Mouse (Mus musculus) hindbrain, postnatal 0 days (tissue): Measurements from ENCODE around the gene Sh3d21. TPM values are rescaled to one million over a fixed set of nuclear protein-coding genes. Genes with fewer than 3 reads are reported as not detected.
A peak's percentile ranks its signal among the peaks of the same experiment; 100 is the strongest.

Experiments
- ATAC-seq: fragments of 200-750 bp; cut with Nextera tagmentation; 2 replicates; pipeline ENCODE4 v1.8.0; 2017; ENCODE audit warnings: mild to moderate bottlenecking, moderate TSS enrichment, moderate library complexity
- DNase-seq: peaks from one replicate; pipeline ENCODE4 v3.0.0-alpha.2; 2015; ENCODE audit warnings: low spot score
- H3K27ac ChIP-seq: fragments of 300-500 bp; sonication (generic); 2 replicates; pipeline ENCODE4 v1.5.1; 2014; ENCODE audit warnings: mild to moderate bottlenecking
- H3K27me3 ChIP-seq: fragments of 300-500 bp; sonication (generic); 2 replicates; pipeline ENCODE4 v1.6.1; 2014; ENCODE audit warnings: low read length, mixed read lengths; ENCODE audit not compliant: insufficient read depth
- H3K36me3 ChIP-seq: fragments of 300-500 bp; sonication (generic); 2 replicates; pipeline ENCODE4 v1.6.1; 2014; ENCODE audit warnings: low read length, mixed read lengths; ENCODE audit not compliant: insufficient read depth
- H3K4me1 ChIP-seq: fragments of 300-500 bp; sonication (generic); 2 replicates; pipeline ENCODE4 v1.6.1; 2014; ENCODE audit warnings: antibody characterized with exemption, low read length, mixed read lengths; ENCODE audit not compliant: insufficient read depth
- H3K4me2 ChIP-seq: fragments of 300-500 bp; sonication (generic); 2 replicates; pipeline ENCODE4 v1.6.1; 2014; ENCODE audit warnings: low read depth, mild to moderate bottlenecking, low read length, moderate library complexity, mixed read lengths
- H3K4me3 ChIP-seq: fragments of 300-500 bp; sonication (generic); 2 replicates; pipeline ENCODE4 v1.5.1; 2014; ENCODE audit warnings: low read length
- H3K9ac ChIP-seq: fragments of 300-500 bp; sonication (generic); replicated peaks from 2 replicates; pipeline ENCODE4 v1.6.1; 2014; ENCODE audit warnings: mild to moderate bottlenecking, low read length, moderate library complexity, mixed read lengths
- H3K9me3 ChIP-seq: fragments of 300-500 bp; sonication (generic); 2 replicates; pipeline ENCODE4 v1.6.1; 2016; ENCODE audit warnings: low read length, mixed read lengths
- CTCF ChIP-seq: IDR thresholded peaks from 2 replicates; pipeline ENCODE4 v1.5.1; 2016; ENCODE audit warnings: antibody characterized with exemption, control low read depth, low read depth
- WGBS: fragments of 180-500 bp; shearing (Covaris S2); extraction: QIAGEN DNeasy Blood & Tissue Kit; methylation state at CpG from one replicate; pipeline ENCODE4 v1.1.7; 2014; 5-methylcytosine and 5-hydroxymethylcytosine counted together
- polyA plus RNA-seq: library from polyadenylated mRNA; unstranded; fragments of >200 nt; fragmentation: Nextera tagmentation; extraction: Ambion mirVana; gene quantifications from 2 replicates; pipeline ENCODE4 v1.2.1, GENCODE M21; 2015
- total RNA-seq: library from RNA; depleted of rRNA; stranded (reverse); fragments of >200 nt; gene quantifications from 2 replicates; pipeline ENCODE4 v1.2.3, GENCODE M21; 2014

Gene Sh3d21
- total and polyA plus RNA-seq, 2 experiments from 2014 or later, result 0.63 to 2.2 TPM

DNA sequence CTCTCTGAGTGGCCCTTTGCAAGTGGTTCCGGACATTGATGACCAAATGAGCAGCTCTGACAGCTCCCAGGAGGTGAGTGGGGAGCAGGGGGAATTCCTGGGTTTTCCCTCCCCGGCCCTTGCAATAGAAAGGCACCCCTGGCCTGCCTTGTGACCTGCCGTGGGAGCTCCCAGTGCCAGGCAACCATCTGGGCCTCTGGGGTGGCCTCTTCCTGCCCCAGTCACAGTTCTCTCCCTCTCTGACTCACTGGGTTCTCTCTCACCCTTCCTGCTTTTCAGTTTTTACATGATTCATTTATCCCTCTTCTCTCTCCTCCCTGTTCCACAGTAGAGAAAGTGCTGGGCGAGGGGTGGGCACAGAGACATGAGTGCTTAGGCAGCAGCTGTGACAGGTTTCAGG lies 25.5 kb downstream of the Sh3d21 start:
- Histone ChIP-seq H3K4me2 (no peak overlapping the region), H3K36me3 (peaks cover 48% of the 10 kb centered on the region), H3K4me3 (no peak overlapping the region), H3K9me3 (no peaks in the 10 kb centered on the region), H3K4me1 (0 out of 2 replicates have a peak, but pooled peaks cover under 1% of the 10 kb centered on the region), H3K27me3 (no peaks in the 10 kb centered on the region), H3K9ac (no peak overlapping the region), H3K27ac (no peak overlapping the region)
- DNase-seq (no peak), ATAC-seq (no peak)
- 77% methylated on average over 4 of the region's 4 CpGs for WGBS
- TF ChIP-seq CTCF, result no peak

DNA sequence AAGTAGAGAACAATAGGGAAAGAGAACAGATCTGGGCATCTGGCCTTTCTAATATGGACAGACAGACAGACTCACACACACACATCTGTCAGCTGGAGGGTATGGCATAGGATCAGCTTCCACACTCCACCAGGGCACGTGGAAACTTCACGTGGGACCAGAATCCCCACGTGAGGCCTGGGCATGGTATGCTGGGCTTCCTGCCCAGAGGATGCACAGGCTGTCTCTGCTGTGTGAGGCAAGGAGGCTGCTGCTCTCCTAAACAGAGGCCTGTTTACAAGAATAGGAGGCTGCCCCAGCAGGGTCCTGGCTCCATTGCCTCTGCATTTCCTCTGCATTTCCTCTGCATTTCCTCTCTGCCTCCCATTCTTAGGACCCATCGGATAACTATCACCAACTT lies 28.7 kb downstream of the Sh3d21 start:
- H3K4me1 ChIP-seq, result peaks cover 15% of the 10 kb centered on the region; the same call in 1 of the 2 replicates
- no peak for ATAC-seq
- DNase-seq, result no peak
- no peak overlapping the region for H3K4me3 ChIP-seq
- H3K4me2 ChIP-seq, result no peak overlapping the region
- no peak for TF ChIP-seq CTCF
- H3K27ac ChIP-seq, result no peak overlapping the region
- 74% methylated on average over 4 of the region's 4 CpGs for WGBS
- H3K9ac ChIP-seq, result no peak overlapping the region
- peaks cover 47% of the 10 kb centered on the region for H3K36me3 ChIP-seq
- H3K27me3 ChIP-seq, result no peaks in the 10 kb centered on the region
- no peaks in the 10 kb centered on the region for H3K9me3 ChIP-seq

DNA sequence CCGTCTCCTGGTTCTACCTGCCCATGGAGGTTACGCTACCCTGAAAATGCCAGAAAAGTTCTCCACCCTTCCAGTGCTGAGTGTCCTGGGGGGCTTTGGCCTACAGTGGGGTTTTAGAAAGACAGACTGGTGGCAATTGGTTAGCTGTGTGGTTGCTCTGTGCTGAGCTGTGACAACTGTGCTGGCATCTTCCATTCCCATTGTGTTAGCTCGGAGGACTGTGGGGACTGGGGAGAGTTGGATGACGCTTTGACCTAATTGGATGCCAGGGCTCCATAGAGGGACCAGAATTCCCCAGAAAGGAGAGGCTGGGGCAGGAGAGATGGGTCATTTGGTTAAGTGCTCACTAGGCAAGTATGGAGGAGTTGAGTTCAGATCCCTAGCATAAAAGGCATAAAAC lies 29.1 kb downstream of the Sh3d21 start:
- H3K4me2 ChIP-seq, result no peak overlapping the region
- TF ChIP-seq CTCF, result no peak
- DNase-seq, result no peak
- WGBS, result 89% methylated on average over 4 of the region's 4 CpGs
- no peak for ATAC-seq
- no peak overlapping the region for H3K9ac ChIP-seq
- H3K4me3 ChIP-seq, result no peak overlapping the region
- no peak overlapping the region for H3K27ac ChIP-seq
- H3K9me3 ChIP-seq, result no peaks in the 10 kb centered on the region
- H3K27me3 ChIP-seq, result no peaks in the 10 kb centered on the region
- peaks cover 47% of the 10 kb centered on the region for H3K36me3 ChIP-seq
- peaks cover 15% of the 10 kb centered on the region; the same call in 1 of the 2 replicates for H3K4me1 ChIP-seq

DNA sequence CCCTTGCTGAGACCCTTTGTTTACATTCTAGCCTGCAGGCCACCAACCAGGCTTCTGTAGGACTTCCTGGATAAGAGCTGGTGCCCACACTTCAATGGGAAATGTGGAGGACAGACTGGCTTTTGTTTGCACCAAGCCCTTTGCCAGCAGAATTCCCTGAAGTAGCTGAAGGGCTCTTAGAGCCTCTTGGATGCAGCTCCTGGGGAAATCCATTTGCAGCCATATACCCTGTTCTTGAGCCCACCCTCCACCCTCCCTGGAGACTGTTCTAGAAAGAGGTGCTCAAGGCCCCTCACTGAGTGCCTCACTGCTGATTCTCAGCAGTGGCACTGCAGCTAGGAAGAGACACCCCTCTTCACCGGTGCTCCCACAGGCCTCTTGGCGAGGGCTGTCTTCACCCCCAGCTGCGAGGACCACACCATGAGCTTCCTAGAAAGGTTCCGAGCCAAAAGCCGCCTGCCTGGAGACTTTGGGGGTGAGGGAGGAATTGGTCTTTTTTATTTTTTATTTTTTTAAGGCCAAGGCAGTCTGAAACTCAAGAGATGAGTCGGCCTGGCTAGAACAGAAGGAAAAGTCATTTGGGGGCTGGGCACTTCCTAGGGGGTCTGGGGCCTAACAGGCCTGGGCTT lies 30.5 kb downstream of the Sh3d21 start:
- H3K4me1 ChIP-seq, result peaks cover 15% of the 10 kb centered on the region; the same call in 1 of the 2 replicates
- H3K36me3 ChIP-seq, result peaks cover 43% of the 10 kb centered on the region
- H3K4me2 ChIP-seq, result no peak overlapping the region
- H3K9me3 ChIP-seq, result no peaks in the 10 kb centered on the region
- H3K27ac ChIP-seq, result peak overlapping the region; percentile 71
- no peak for TF ChIP-seq CTCF
- ATAC-seq (0 out of 2 replicates have a peak, but pooled peaks have one; percentile 4), DNase-seq (no peak)
- H3K9ac ChIP-seq, result no peak overlapping the region
- no peaks in the 10 kb centered on the region for H3K27me3 ChIP-seq
- H3K4me3 ChIP-seq, result no peak overlapping the region
- 65% methylated on average over 6 of the region's 6 CpGs for WGBS

DNA sequence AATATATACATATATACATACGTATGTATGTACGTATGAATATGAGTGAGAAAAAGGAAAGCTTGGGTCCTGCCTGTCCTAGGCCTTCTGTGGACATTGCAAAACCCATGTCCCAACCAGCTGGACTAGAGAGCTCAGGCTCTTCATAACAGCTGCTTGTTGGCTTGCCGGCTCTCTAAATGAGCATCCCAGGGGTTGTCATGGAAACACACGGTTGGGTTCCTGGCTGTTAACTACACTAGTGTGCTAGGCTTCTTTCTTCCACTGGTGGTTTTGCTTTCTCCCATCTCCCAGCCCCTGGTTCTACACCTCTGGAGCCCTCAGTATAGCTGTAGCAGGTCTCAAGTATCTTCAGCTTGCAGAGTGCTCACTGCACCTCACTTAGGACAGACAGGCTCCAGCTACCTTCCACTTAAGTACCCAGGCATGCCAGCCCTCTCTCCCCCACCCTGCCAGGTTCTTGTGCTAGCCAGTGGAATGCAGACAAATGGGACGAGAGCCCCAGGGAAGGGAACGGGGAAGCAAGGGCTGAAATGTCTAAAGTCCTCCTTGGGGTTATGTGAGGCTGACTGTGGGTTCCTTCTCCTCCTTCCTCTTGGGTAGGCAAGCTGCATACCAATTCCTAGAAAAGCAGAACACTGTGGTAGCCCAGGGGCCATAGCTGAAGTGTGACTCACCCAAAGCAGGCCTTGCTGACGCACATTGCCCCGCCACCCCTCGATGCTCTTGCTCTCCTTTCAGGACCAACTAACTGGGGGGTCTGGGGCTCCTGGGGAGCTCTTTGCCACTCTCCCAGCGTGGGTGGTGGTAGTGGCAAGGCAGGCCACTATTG lies 31.8 kb downstream of the Sh3d21 start:
- H3K4me1 ChIP-seq, result peaks cover 15% of the 10 kb centered on the region; the same call in 1 of the 2 replicates
- no peak overlapping the region for H3K4me3 ChIP-seq
- 50% methylated on average over 10 of the region's 10 CpGs for WGBS
- no peak overlapping the region for H3K9ac ChIP-seq
- peaks cover 40% of the 10 kb centered on the region for H3K36me3 ChIP-seq
- H3K4me2 ChIP-seq, result no peak overlapping the region
- H3K9me3 ChIP-seq, result no peaks in the 10 kb centered on the region
- DNase-seq (peak; percentile 89), ATAC-seq (peak; percentile 87)
- no peaks in the 10 kb centered on the region for H3K27me3 ChIP-seq
- H3K27ac ChIP-seq, result peak overlapping the region; percentile 71
- no peak for TF ChIP-seq CTCF

DNA sequence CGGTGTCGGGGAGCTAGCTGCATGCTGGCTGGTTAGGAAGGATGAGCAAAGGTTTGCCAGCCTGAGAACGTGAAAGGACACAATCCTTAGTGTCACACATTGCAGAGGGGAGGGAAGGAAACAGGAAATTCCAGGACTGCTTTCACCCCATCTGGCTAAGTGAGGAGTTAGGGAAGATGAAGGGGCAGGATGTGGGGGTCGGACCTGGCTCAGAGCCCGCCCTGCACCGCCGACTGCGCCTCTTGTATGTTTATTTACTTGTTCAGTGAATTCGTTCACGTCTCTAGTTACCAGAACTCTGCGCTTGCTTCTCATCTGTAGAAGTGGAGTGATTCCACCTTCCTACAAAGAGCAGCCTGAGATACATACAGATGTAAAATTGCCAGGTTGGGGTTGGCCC lies 32.8 kb downstream of the Sh3d21 start:
- H3K27ac ChIP-seq, result peak overlapping the region; percentile 71
- H3K4me3 ChIP-seq, result no peak overlapping the region
- 72% methylated on average over 11 of the region's 11 CpGs for WGBS
- no peak for TF ChIP-seq CTCF
- no peak overlapping the region for H3K9ac ChIP-seq
- H3K27me3 ChIP-seq, result no peaks in the 10 kb centered on the region
- DNase-seq (no peak), ATAC-seq (no peak)
- no peaks in the 10 kb centered on the region for H3K9me3 ChIP-seq
- peaks cover 40% of the 10 kb centered on the region for H3K36me3 ChIP-seq
- peaks cover 15% of the 10 kb centered on the region; the same call in 1 of the 2 replicates for H3K4me1 ChIP-seq
- no peak overlapping the region for H3K4me2 ChIP-seq
